Mouse (Mus musculus) adrenal gland, adult 10 weeks (tissue): ENCODE measurements around the gene Mcts2. TPM values are rescaled to one million over a fixed set of nuclear protein-coding genes. Genes with fewer than 3 reads are reported as not detected.

Experiments used
- polyA plus RNA-seq: library from polyadenylated mRNA; stranded (reverse); fragments of 350-450 nt; fragmentation: Illumina TruSeq; extraction: RNeasy Lipid Tissue Mini Kit (QIAGEN cat#74804); gene quantifications from one replicate; pipeline ENCODE4 v1.2.3, GENCODE M21; 2014; ENCODE audit warnings: low read depth, low replicate concordance

Mcts2 gene
- 38.9 TPM for polyA plus RNA-seq

GRCm38 (mm10) chr2:152686806-152687267, at the start of gene Mcts2:
Gene Mcts2 (plus strand): TSS chr2:152687035.

GRCm38 (mm10) chr2:152669256-152669638, 17.6 kb upstream of the Mcts2 start, which contains the start of gene H13:
Gene H13 (plus strand): TSS chr2:152669461.

GRCm38 (mm10) chr2:152736090-152736601, 49.3 kb downstream of the Mcts2 start, which contains the start of gene Id1:
Gene Id1 (plus strand): TSS chr2:152736251.

Other genes with a start within 250 kb of the Mcts2 start
- gene Defb23, start 222.4 kb upstream of the Mcts2 start, polyA plus RNA-seq: not detected
- 1.7 TPM for gene Defb20, start 210.0 kb upstream of the Mcts2 start, polyA plus RNA-seq
- gene Defb22, start 196.9 kb upstream of the Mcts2 start, polyA plus RNA-seq: not detected
- not detected for gene Defb26, start 175.3 kb upstream of the Mcts2 start, polyA plus RNA-seq
- gene Defb28, start 168.8 kb upstream of the Mcts2 start, polyA plus RNA-seq: not detected
- gene Defb29, start 146.9 kb upstream of the Mcts2 start, polyA plus RNA-seq: not detected
- not detected for gene Gm17416, start 117.7 kb upstream of the Mcts2 start, polyA plus RNA-seq
- not detected for gene Defb21, start 114.3 kb upstream of the Mcts2 start, polyA plus RNA-seq
- not detected for gene Defb19, start 106.7 kb upstream of the Mcts2 start, polyA plus RNA-seq
- gene Defb45, start 87.6 kb upstream of the Mcts2 start, polyA plus RNA-seq: not detected
- gene Defb36, start 82.7 kb upstream of the Mcts2 start, polyA plus RNA-seq: not detected
- gene Defb25, start 64.0 kb upstream of the Mcts2 start, polyA plus RNA-seq: not detected
- gene Rem1, start 60.1 kb upstream of the Mcts2 start, polyA plus RNA-seq: 2.4 TPM
- 56.0 TPM for gene H13, start 17.6 kb upstream of the Mcts2 start, polyA plus RNA-seq
- gene Id1, start 49.2 kb downstream of the Mcts2 start, polyA plus RNA-seq: 52.4 TPM
- not detected for gene Cox4i2, start 67.1 kb downstream of the Mcts2 start, polyA plus RNA-seq
- gene Bcl2l1, start 144.7 kb downstream of the Mcts2 start, polyA plus RNA-seq: 22.3 TPM
- gene Tpx2, start 160.9 kb downstream of the Mcts2 start, polyA plus RNA-seq: 9.4 TPM
- 0.35 TPM for gene Mylk2, start 224.3 kb downstream of the Mcts2 start, polyA plus RNA-seq
- gene Foxs1, start 246.2 kb downstream of the Mcts2 start, polyA plus RNA-seq: not detected